10 mouse cellular contexts compared by ENCODE assay signal in the genomic region with DNA sequence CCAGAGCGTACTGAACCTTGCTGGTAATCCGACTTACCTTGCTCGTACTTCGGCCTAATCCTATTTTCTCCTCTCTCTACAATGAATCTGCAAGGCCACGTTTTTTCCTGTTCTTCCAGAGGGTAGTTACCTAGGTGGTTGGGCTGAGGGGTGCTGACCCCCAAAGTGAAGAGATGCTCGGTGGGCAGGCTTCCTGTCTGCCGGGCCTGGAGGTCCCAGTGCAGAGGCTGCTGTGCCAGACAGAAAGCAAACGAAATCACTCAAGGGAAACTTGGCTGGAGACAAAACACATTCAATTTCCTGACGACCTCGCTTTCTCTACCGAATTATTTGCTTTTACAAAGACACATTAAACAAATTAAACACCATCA. TPM values are rescaled to one million over a fixed set of nuclear protein-coding genes. Genes with fewer than 3 reads are reported as not detected.
DNase-seq lines count a peak whose midpoint lies in the region; ATAC-seq and TF ChIP-seq lines count a peak whose summit lies in the region.
"Had no signal": no experiment of that assay in that cellular context is flagged by ENCODE, and none has a peak within 500 bp of the region (broad histone marks: within the 10 kb centered on the region; RNA-seq: fewer than 3 reads in every experiment).

No protein-coding gene starts in this region.

- H3K27me3 ChIP-seq in lung, embryonic 14.5 days (ENCODE audit: insufficient read depth, low read length): peaks cover 93% of the 10 kb centered on the region
- H3K27me3 ChIP-seq in lung, postnatal 0 days (replicated peaks; ENCODE audit: insufficient read depth, low read length): peaks cover 54% of the 10 kb centered on the region
- peaks cover 86% of the 10 kb centered on the region for H3K27me3 ChIP-seq in limb, embryonic 11.5 days (ENCODE audit: control insufficient read depth, insufficient read depth, low read length)
- peaks cover 92% of the 10 kb centered on the region for H3K27me3 ChIP-seq in neural tube, embryonic 15.5 days (replicated peaks)

- H3K4me3 ChIP-seq in lung, embryonic 14.5 days (ENCODE audit: low read depth, low read length): no peak overlapping the region
- H3K4me3 ChIP-seq in lung, postnatal 0 days (ENCODE audit: low read depth, low read length): no peak overlapping the region
- no peak overlapping the region for H3K4me3 ChIP-seq in limb, embryonic 11.5 days (ENCODE audit: low read depth, low read length)
- H3K4me3 ChIP-seq in neural tube, embryonic 15.5 days (replicated peaks): peak overlapping the region; percentile 8; the same call in 1 of the 2 replicates

- 0 out of 2 replicates have a peak overlapping the region, but pooled peaks have one; percentile 7 for H3K4me2 ChIP-seq in lung, embryonic 14.5 days
- H3K4me2 ChIP-seq in lung, postnatal 0 days (replicated peaks; ENCODE audit: low read depth, low read length): no peak overlapping the region
- no peak overlapping the region for H3K4me2 ChIP-seq in limb, embryonic 11.5 days (ENCODE audit: low read depth, severe bottlenecking)
- H3K4me2 ChIP-seq in neural tube, embryonic 15.5 days: peak overlapping the region; percentile 26; the same call in 1 of the 2 replicates

- no peak for ATAC-seq in lung, embryonic 14.5 days (ENCODE audit: insufficient read depth)
- ATAC-seq in lung, postnatal 0 days: no peak
- no peak for ATAC-seq in limb, embryonic 11.5 days (ENCODE audit: insufficient number of reproducible peaks, low FRiP score, low TSS enrichment, low read depth)
- 0 out of 2 replicates have a peak, but pooled peaks have one; percentile 14 for ATAC-seq in neural tube, embryonic 15.5 days (ENCODE audit: low FRiP score)

- H3K4me1 ChIP-seq in lung, embryonic 14.5 days (ENCODE audit: insufficient read depth): no peaks in the 10 kb centered on the region
- peaks cover 1% of the 10 kb centered on the region; the same call in 1 of the 2 replicates for H3K4me1 ChIP-seq in lung, postnatal 0 days (ENCODE audit: insufficient read depth, low read depth, low read length)
- H3K4me1 ChIP-seq in limb, embryonic 11.5 days (ENCODE audit: control insufficient read depth, insufficient read depth, low read length): no peaks in the 10 kb centered on the region
- peaks cover 14% of the 10 kb centered on the region for H3K4me1 ChIP-seq in neural tube, embryonic 15.5 days

- TF ChIP-seq CTCF in lung, embryonic 14.5 days (IDR thresholded peaks at IDR 0.05; ENCODE audit: low read depth): no peak
- TF ChIP-seq CTCF in lung, postnatal 0 days (IDR thresholded peaks at IDR 0.05): no peak

- no peak overlapping the region for H3K9ac ChIP-seq in lung, embryonic 14.5 days
- no peak overlapping the region for H3K9ac ChIP-seq in lung, postnatal 0 days (replicated peaks; ENCODE audit: low read depth)
- no peak overlapping the region for H3K9ac ChIP-seq in limb, embryonic 11.5 days (ENCODE audit: low read length)
- H3K9ac ChIP-seq in neural tube, embryonic 15.5 days (replicated peaks): no peak overlapping the region

- peak; percentile 32 for DNase-seq in embryo, embryonic 11 days
- no peak for DNase-seq in embryo, embryonic 9.5 days (ENCODE audit: extremely low spot score)
- peak; percentile 18 for DNase-seq in lung, embryonic 14.5 days
- DNase-seq in lung, postnatal 0 days (ENCODE audit: low spot score): no peak
- peak; percentile 55 for DNase-seq in limb, embryonic 11.5 days (ENCODE audit: low spot score)
- no peak for DNase-seq in Muller cell, postnatal 12 days (ENCODE audit: inconsistent ontology term)
- DNase-seq in layer of hippocampus, adult 8-10 months (ENCODE audit: low spot score in 2 of 2): no peak

- 1% methylated on average over 11 of the region's 11 CpGs for WGBS in lung, embryonic 14.5 days
- WGBS in lung, postnatal 0 days: 4% methylated on average over 11 of the region's 11 CpGs
- under 1% methylated on average over 11 of the region's 11 CpGs for WGBS in limb, embryonic 11.5 days
- WGBS in neural tube, embryonic 15.5 days: under 1% methylated on average over 11 of the region's 11 CpGs

- H3K36me3 ChIP-seq in lung, embryonic 14.5 days (ENCODE audit: insufficient read depth): no peaks in the 10 kb centered on the region
- no peaks in the 10 kb centered on the region for H3K36me3 ChIP-seq in lung, postnatal 0 days (ENCODE audit: insufficient read depth, low read length)
- H3K36me3 ChIP-seq in limb, embryonic 11.5 days (ENCODE audit: control insufficient read depth, insufficient read depth, low read length): no peaks in the 10 kb centered on the region
- no peaks in the 10 kb centered on the region for H3K36me3 ChIP-seq in neural tube, embryonic 15.5 days

- H3K9me3 ChIP-seq in lung, embryonic 14.5 days (ENCODE audit: low read depth, low read length): no peaks in the 10 kb centered on the region
- H3K9me3 ChIP-seq in lung, postnatal 0 days (ENCODE audit: low read length): no peaks in the 10 kb centered on the region
- no peaks in the 10 kb centered on the region for H3K9me3 ChIP-seq in limb, embryonic 11.5 days (ENCODE audit: control insufficient read depth, low read length)
- no peaks in the 10 kb centered on the region for H3K9me3 ChIP-seq in neural tube, embryonic 15.5 days (replicated peaks)

- no peak for TF ChIP-seq EP300 in lung, postnatal 0 days (IDR thresholded peaks at IDR 0.05)

- H3K27ac ChIP-seq in lung, embryonic 14.5 days (ENCODE audit: low read depth): no peak overlapping the region
- no peak overlapping the region for H3K27ac ChIP-seq in lung, postnatal 0 days (ENCODE audit: low read length)
- H3K27ac ChIP-seq in limb, embryonic 11.5 days (replicated peaks; ENCODE audit: low read depth, low read length): no peak overlapping the region
- H3K27ac ChIP-seq in neural tube, embryonic 15.5 days (replicated peaks): no peak overlapping the region

RNA-seq across cellular contexts. Expression of a gene that starts 42.1 kb away (rescaled TPM):
- not detected in 2 replicates for polyA plus RNA-seq in lung, embryonic 14.5 days (2014; fragmentation: Nextera tagmentation; extraction: Ambion mirVana)
- polyA plus RNA-seq in lung, postnatal 0 days (2015; fragmentation: Nextera tagmentation; extraction: Ambion mirVana): not detected in 2 replicates
- not detected in 2 replicates for polyA plus RNA-seq in limb, embryonic 11.5 days (2014; fragmentation: Nextera tagmentation; extraction: Ambion mirVana)
- polyA plus RNA-seq in neural tube, embryonic 15.5 days (2015; fragmentation: Nextera tagmentation; extraction: Ambion mirVana): not detected in 2 replicates
- under 1 TPM; 0.27 to 0.57 (median 0.40) TPM for total RNA-seq in layer of hippocampus, adult 8-10 months (2022)
- polyA plus RNA-seq: gonadal fat pad, adult 2 months; lung, embryonic 16.5 days had no signal

RNA-seq across cellular contexts. Expression of a gene that starts 52.3 kb away (rescaled TPM):
- 66.5 and 74.8 TPM in 2 replicates for polyA plus RNA-seq in lung, embryonic 14.5 days (2014; fragmentation: Nextera tagmentation; extraction: Ambion mirVana)
- polyA plus RNA-seq in lung, postnatal 0 days (2015; fragmentation: Nextera tagmentation; extraction: Ambion mirVana): 109 and 122 TPM in 2 replicates
- 78.8 and 80.8 TPM in 2 replicates for polyA plus RNA-seq in limb, embryonic 11.5 days (2014; fragmentation: Nextera tagmentation; extraction: Ambion mirVana)
- 62.8 and 71.6 TPM in 2 replicates for polyA plus RNA-seq in neural tube, embryonic 15.5 days (2015; fragmentation: Nextera tagmentation; extraction: Ambion mirVana)
- total RNA-seq in layer of hippocampus, adult 8-10 months (2022): 100 to 1,000 TPM in 1 of 4 experiments, 10 to 100 TPM in 3; 62.9 to 110 (median 82.5) TPM

Comparison
In these comparisons a context has a peak if more than half of its experiments do, and no peak if none do; other contexts are left out.
1. DNase-seq: peak in embryo, embryonic 11 days (single experiment), lung, embryonic 14.5 days (single experiment) and limb, embryonic 11.5 days (single experiment); none in embryo, embryonic 9.5 days (single experiment), lung, postnatal 0 days (single experiment), Muller cell, postnatal 12 days (single experiment) and layer of hippocampus, adult 8-10 months (0 of 2).
2. H3K4me2 ChIP-seq: peak in lung, embryonic 14.5 days (single experiment) and neural tube, embryonic 15.5 days (single experiment); none in lung, postnatal 0 days (single experiment) and limb, embryonic 11.5 days (single experiment).